Mouse (Mus musculus) left cerebral cortex, postnatal 25 days (tissue): ENCODE measurements around the gene Pelo. TPM values are rescaled to one million over a fixed set of nuclear protein-coding genes. Genes with fewer than 3 reads are reported as not detected.

Experiments used
- DNase-seq, 2 experiments: peaks; one replicate each; pipeline ENCODE4 v3.0.0; 2022; ENCODE audit warnings: low spot score in 2 of 2, mixed read lengths in 1 of 2
- intact Hi-C: fragments of 180-260 bp; cut with DNase I; formaldehyde crosslinking; loops from one replicate; pipeline ENCODE4 v1.15.1; 2025
- total RNA-seq, 2 experiments: library from RNA; stranded (reverse); gene quantifications; 2 replicates each; pipeline ENCODE4 v1.2.3; 2021

The Pelo gene
- total RNA-seq: 10 to 100 TPM; 20.5 to 22.8 TPM

- peak; percentile 94 to 97 for DNase-seq
- intact Hi-C loops: loop anchor here (5.0 kb wide), 1 partner anchor 103 kb away; no protein-coding TSS in a partner anchor
Measured at GRCm38 (mm10) chr13:115090069-115090976, at the start of gene Pelo. Gene Pelo (minus strand): TSS chr13:115090186.

GRCm38 (mm10) chr13:115138513-115138912 lies 48.5 kb upstream of the Pelo start:
- no peak for DNase-seq
- intact Hi-C loops: no loop called here

- no peak for DNase-seq
- intact Hi-C loops: no loop called here
Measured at GRCm38 (mm10) chr13:115136761-115137160, 46.8 kb upstream of the Pelo start.

- intact Hi-C loops: no loop called here
- no peak for DNase-seq
Measured at GRCm38 (mm10) chr13:115132435-115132834, 42.4 kb upstream of the Pelo start.

GRCm38 (mm10) chr13:115131381-115131780 lies 41.4 kb upstream of the Pelo start:
- no peak for DNase-seq
- intact Hi-C loops: no loop called here

- no peak for DNase-seq
- intact Hi-C loops: no loop called here
Measured at GRCm38 (mm10) chr13:115130035-115130434, 40.0 kb upstream of the Pelo start.

- no peak for DNase-seq
- intact Hi-C loops: no loop called here
Measured at GRCm38 (mm10) chr13:115127826-115128225, 37.8 kb upstream of the Pelo start.

- intact Hi-C loops: no loop called here
Measured at GRCm38 (mm10) chr13:115126534-115126933, 36.5 kb upstream of the Pelo start.

GRCm38 (mm10) chr13:115125130-115125529 lies 35.1 kb upstream of the Pelo start:
- intact Hi-C loops: no loop called here
- DNase-seq: no peak

More at GRCm38 (mm10) chr13:115126534-115126933, 36.5 kb upstream of the Pelo start:
- no peak for DNase-seq

- intact Hi-C loops: no loop called here
- DNase-seq: no peak
Measured at GRCm38 (mm10) chr13:115124521-115124920, 34.5 kb upstream of the Pelo start.

- intact Hi-C loops: no loop called here
- no peak for DNase-seq
Measured at GRCm38 (mm10) chr13:115118756-115119155, 28.8 kb upstream of the Pelo start.

- intact Hi-C loops: no loop called here
- DNase-seq: no peak
Measured at GRCm38 (mm10) chr13:115118195-115118594, 28.2 kb upstream of the Pelo start.

GRCm38 (mm10) chr13:115116930-115117621 lies 27.1 kb upstream of the Pelo start:
- intact Hi-C loops: no loop called here
- no peak for DNase-seq

GRCm38 (mm10) chr13:115109628-115110027 lies 19.6 kb upstream of the Pelo start:
- no peak for DNase-seq
- intact Hi-C loops: no loop called here

- no peak for DNase-seq
- intact Hi-C loops: no loop called here
Measured at GRCm38 (mm10) chr13:115107436-115107835, 17.4 kb upstream of the Pelo start.

GRCm38 (mm10) chr13:115106183-115106582 lies 16.2 kb upstream of the Pelo start:
- no peak for DNase-seq
- intact Hi-C loops: no loop called here

GRCm38 (mm10) chr13:115102754-115103153 lies 12.8 kb upstream of the Pelo start:
- intact Hi-C loops: no loop called here
- DNase-seq: no peak

GRCm38 (mm10) chr13:115101355-115102191 lies 11.6 kb upstream of the Pelo start, which contains the start of the genes Gm49395 and Itga1:
Gene Gm49395 (minus strand): TSS chr13:115101921.
Gene Itga1 (minus strand): TSS chr13:115101964.
- intact Hi-C loops: no loop called here
- peak; percentile 9 to 37 for DNase-seq

GRCm38 (mm10) chr13:115100381-115101177 lies 10.6 kb upstream of the Pelo start:
- intact Hi-C loops: no loop called here
- no peak for DNase-seq
